Mouse (Mus musculus): ENCODE results near the gene Tmem217. TPM values are rescaled to one million over a fixed set of nuclear protein-coding genes. Genes with fewer than 3 reads are reported as not detected.

The Tmem217 gene
- total and polyA plus RNA-seq, 3 experiments = 0.26 to 0.76 TPM; not detected in 1

- Histone ChIP-seq H3K27ac (ENCODE audit: insufficient read depth, low read depth) (no peak overlapping the region), H3K79me2 (replicated peaks; ENCODE audit: control insufficient read depth, extremely low read depth, insufficient read depth, poor library complexity, severe bottlenecking) (0 out of 2 replicates have a peak, but pooled peaks cover 3% of the 10 kb centered on the region), H3K36me3 (replicated peaks in 1 of 2; ENCODE audit: control insufficient read depth in 1 of 2, insufficient read depth in 1 of 2, low read length in 1 of 2) (peaks cover 3 to 10% of the 10 kb centered on the region in 2 experiments), H3K4me2 (ENCODE audit: insufficient read depth, low read depth, poor library complexity, severe bottlenecking) (no peak overlapping the region), H3K9me3 (replicated peaks; ENCODE audit: low read length) (peaks cover 9% of the 10 kb centered on the region), H3K9ac (ENCODE audit: insufficient read depth, low read depth) (no peak overlapping the region), H3K4me3 (replicated peaks in 1 of 3; ENCODE audit: low read depth in 2 of 3, low read length in 2 of 3, poor library complexity in 1 of 3) (no peak overlapping the region), H3K4me1 (ENCODE audit: control insufficient read depth in 1 of 2, insufficient read depth in 2 of 2) (peaks cover 19 to 39% of the 10 kb centered on the region in 2 experiments), H3K27me3 (replicated peaks) (no peaks in the 10 kb centered on the region)
- 0 out of 2 replicates have a peak, but pooled peaks have one; percentile 23 for TF ChIP-seq BHLHE40 (IDR thresholded peaks at IDR 0.05; ENCODE audit: low read depth, low read length)
- TF ChIP-seq POLR2AphosphoS2 (IDR thresholded peaks at IDR 0.05; ENCODE audit: low read depth, low read length) = no peak
- TF ChIP-seq CTCF (conservative IDR thresholded peaks at IDR 0.05 in 1 of 2, IDR thresholded peaks at IDR 0.05 in 1 of 2; ENCODE audit: low read depth in 2 of 2, low read length in 2 of 2) = 0 out of 4 replicates have a peak, but pooled peaks of 1 of the 2 experiments have one; percentile 0
- dilution Hi-C loops (cut with MboI; ENCODE audit: extremely low pct_ligation_motif_present, extremely low pct_unique_long_range_greater_than_20kb, low sequenced_read_pairs) (no loop called here), in situ Hi-C loops (cut with MboI; ENCODE audit: low pct_ligation_motif_present, low pct_unique_long_range_greater_than_20kb, low sequenced_read_pairs) (no loop called here)
- DNase-seq (ENCODE audit: extremely low read depth) = no peak
These were observed 51.2 kb downstream of the Tmem217 start for GRCm38 (mm10) chr17:29500802-29501469.

- Histone ChIP-seq H3K27me3 (replicated peaks) (no peaks in the 10 kb centered on the region), H3K9ac (ENCODE audit: insufficient read depth, low read depth) (no peak overlapping the region), H3K36me3 (replicated peaks in 1 of 2; ENCODE audit: control insufficient read depth in 1 of 2, insufficient read depth in 1 of 2, low read length in 1 of 2) (peaks cover 3 to 10% of the 10 kb centered on the region in 2 experiments), H3K79me2 (replicated peaks; ENCODE audit: control insufficient read depth, extremely low read depth, insufficient read depth, poor library complexity, severe bottlenecking) (0 out of 2 replicates have a peak, but pooled peaks cover 3% of the 10 kb centered on the region), H3K27ac (ENCODE audit: insufficient read depth, low read depth) (peak overlapping the region; percentile 43), H3K9me3 (replicated peaks; ENCODE audit: low read length) (peaks cover 5% of the 10 kb centered on the region), H3K4me1 (ENCODE audit: control insufficient read depth in 1 of 2, insufficient read depth in 2 of 2) (peaks cover 19 to 39% of the 10 kb centered on the region in 2 experiments), H3K4me2 (ENCODE audit: insufficient read depth, low read depth, poor library complexity, severe bottlenecking) (no peak overlapping the region), H3K4me3 (replicated peaks in 1 of 3; ENCODE audit: low read depth in 2 of 3, low read length in 2 of 3, poor library complexity in 1 of 3) (no peak overlapping the region)
- dilution Hi-C loops (cut with MboI; ENCODE audit: extremely low pct_ligation_motif_present, extremely low pct_unique_long_range_greater_than_20kb, low sequenced_read_pairs) (no loop called here), in situ Hi-C loops (cut with MboI; ENCODE audit: low pct_ligation_motif_present, low pct_unique_long_range_greater_than_20kb, low sequenced_read_pairs) (no loop called here)
- no peak for TF ChIP-seq MEF2A (IDR thresholded peaks at IDR 0.05; ENCODE audit: borderline replicate concordance, low read depth, low read length)
- DNase-seq (ENCODE audit: extremely low read depth) = no peak
These were observed 51.9 kb downstream of the Tmem217 start for GRCm38 (mm10) chr17:29500243-29500740.

- no peak for TF ChIP-seq POLR2AphosphoS2 (IDR thresholded peaks at IDR 0.05; ENCODE audit: low read depth, low read length)
- TF ChIP-seq TBP (conservative IDR thresholded peaks at IDR 0.05; ENCODE audit: low read depth, low read length) = no peak
- Histone ChIP-seq H3K9me3 (replicated peaks; ENCODE audit: low read length) (peaks cover 5% of the 10 kb centered on the region), H3K79me2 (replicated peaks; ENCODE audit: control insufficient read depth, extremely low read depth, insufficient read depth, poor library complexity, severe bottlenecking) (peaks cover 10% of the 10 kb centered on the region), H3K27ac (ENCODE audit: insufficient read depth, low read depth) (peak overlapping the region; percentile 26; the same call in 1 of the 2 replicates), H3K36me3 (replicated peaks in 1 of 2; ENCODE audit: control insufficient read depth in 1 of 2, insufficient read depth in 1 of 2, low read length in 1 of 2) (peaks cover 7 to 13% of the 10 kb centered on the region in 2 experiments), H3K4me2 (ENCODE audit: insufficient read depth, low read depth, poor library complexity, severe bottlenecking) (no peak overlapping the region), H3K4me1 (ENCODE audit: control insufficient read depth in 1 of 2, insufficient read depth in 2 of 2) (peaks cover 19 to 39% of the 10 kb centered on the region in 2 experiments), H3K9ac (ENCODE audit: insufficient read depth, low read depth) (no peak overlapping the region), H3K4me3 (replicated peaks in 1 of 3; ENCODE audit: low read depth in 2 of 3, low read length in 2 of 3, poor library complexity in 1 of 3) (no peak overlapping the region), H3K27me3 (replicated peaks) (no peaks in the 10 kb centered on the region)
- no peak for DNase-seq (ENCODE audit: extremely low read depth)
- in situ Hi-C loops (cut with MboI; ENCODE audit: low pct_ligation_motif_present, low pct_unique_long_range_greater_than_20kb, low sequenced_read_pairs) (no loop called here), dilution Hi-C loops (cut with MboI; ENCODE audit: extremely low pct_ligation_motif_present, extremely low pct_unique_long_range_greater_than_20kb, low sequenced_read_pairs) (no loop called here)
These were observed 52.7 kb downstream of the Tmem217 start for GRCm38 (mm10) chr17:29499511-29499910.

Measured in CH12.LX (cell line).